Mouse (Mus musculus) midbrain, embryonic 13.5 days (tissue): ENCODE measurements around the gene Arap2. TPM values are rescaled to one million over a fixed set of nuclear protein-coding genes. Genes with fewer than 3 reads are reported as not detected.
"Not testable (repeated sequence)": the region's sequence is repeated elsewhere in the genome, so short reads cannot be mapped to it uniquely, and the experiment has no call there.

ENCODE experiments used
- ATAC-seq: fragments of 200-750 bp; cut with Nextera tagmentation; 2 replicates; pipeline ENCODE4 v1.8.0; 2017; ENCODE audit warnings: mild to moderate bottlenecking, moderate TSS enrichment, moderate library complexity
- H3K27ac ChIP-seq: fragments of 300-500 bp; sonication (generic); 2 replicates; pipeline ENCODE4 v1.5.1; 2015; ENCODE audit warnings: inconsistent platforms, mild to moderate bottlenecking, moderate library complexity
- H3K27me3 ChIP-seq: fragments of 300-500 bp; sonication (generic); 2 replicates; pipeline ENCODE4 v1.6.1; 2015; ENCODE audit warnings: mild to moderate bottlenecking, inconsistent platforms
- H3K36me3 ChIP-seq: fragments of 300-500 bp; sonication (generic); 2 replicates; pipeline ENCODE4 v1.6.1; 2015; ENCODE audit warnings: mild to moderate bottlenecking, inconsistent platforms
- H3K4me1 ChIP-seq: fragments of 300-500 bp; sonication (generic); replicated peaks from 2 replicates; pipeline ENCODE4 v1.6.1; 2015; ENCODE audit warnings: inconsistent platforms
- H3K4me2 ChIP-seq: fragments of 300-500 bp; sonication (generic); replicated peaks from 2 replicates; pipeline ENCODE4 v1.6.1; 2015; ENCODE audit warnings: moderate library complexity, mild to moderate bottlenecking, inconsistent platforms
- H3K4me3 ChIP-seq: fragments of 300-500 bp; sonication (generic); replicated peaks from 2 replicates; pipeline ENCODE4 v1.5.1; 2015; ENCODE audit warnings: mild to moderate bottlenecking, inconsistent platforms
- H3K9ac ChIP-seq: fragments of 300-500 bp; sonication (generic); replicated peaks from 2 replicates; pipeline ENCODE4 v1.6.1; 2015; ENCODE audit warnings: mild to moderate bottlenecking, inconsistent platforms
- H3K9me3 ChIP-seq: fragments of 300-500 bp; sonication (generic); 2 replicates; pipeline ENCODE4 v1.6.1; 2016; ENCODE audit warnings: mild to moderate bottlenecking, inconsistent platforms
- WGBS: fragments of 180-500 bp; shearing (Covaris S2); methylation state at CpG from one replicate; pipeline ENCODE4 v1.1.7; 2015; 5-methylcytosine and 5-hydroxymethylcytosine counted together
- polyA plus RNA-seq: library from polyadenylated mRNA; unstranded; fragments of >200 nt; fragmentation: Nextera tagmentation; extraction: Ambion mirVana; gene quantifications from 2 replicates; pipeline ENCODE4 v1.2.1, GENCODE M21; 2015

Arap2 gene
- polyA plus RNA-seq, 1 experiment from 2014 or later = 2.5 TPM

DNA sequence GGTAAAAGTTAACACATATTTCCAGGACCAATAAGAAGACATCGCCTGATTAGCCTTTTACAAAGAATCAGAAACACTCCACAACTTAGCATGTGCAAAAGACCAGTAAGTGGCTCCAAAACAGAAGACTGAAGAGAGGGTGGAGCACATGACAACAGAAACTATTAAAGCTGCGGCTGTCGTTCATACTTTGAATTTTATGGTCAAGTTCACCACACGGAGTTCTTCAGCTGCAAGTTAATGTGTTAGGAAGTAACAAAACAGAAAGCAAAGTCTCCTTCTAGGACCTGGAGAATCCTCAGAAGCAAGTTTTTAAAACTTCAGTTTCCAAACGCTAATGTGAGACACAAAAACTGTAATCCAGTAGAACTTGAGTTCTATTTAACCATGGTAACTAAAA is 1.8 kb downstream of the Arap2 start:
- no peak overlapping the region for H3K4me3 ChIP-seq
- no peaks in the 10 kb centered on the region for H3K9me3 ChIP-seq
- ATAC-seq = no peak
- H3K4me1 ChIP-seq = peaks cover 7% of the 10 kb centered on the region; the same call in 1 of the 2 replicates
- 80% methylated on average over 5 of the region's 5 CpGs for WGBS
- H3K36me3 ChIP-seq = no peaks in the 10 kb centered on the region
- no peak overlapping the region for H3K9ac ChIP-seq
- H3K27me3 ChIP-seq = peaks cover 11% of the 10 kb centered on the region
- no peak overlapping the region for H3K4me2 ChIP-seq
- H3K27ac ChIP-seq = no peak overlapping the region

DNA sequence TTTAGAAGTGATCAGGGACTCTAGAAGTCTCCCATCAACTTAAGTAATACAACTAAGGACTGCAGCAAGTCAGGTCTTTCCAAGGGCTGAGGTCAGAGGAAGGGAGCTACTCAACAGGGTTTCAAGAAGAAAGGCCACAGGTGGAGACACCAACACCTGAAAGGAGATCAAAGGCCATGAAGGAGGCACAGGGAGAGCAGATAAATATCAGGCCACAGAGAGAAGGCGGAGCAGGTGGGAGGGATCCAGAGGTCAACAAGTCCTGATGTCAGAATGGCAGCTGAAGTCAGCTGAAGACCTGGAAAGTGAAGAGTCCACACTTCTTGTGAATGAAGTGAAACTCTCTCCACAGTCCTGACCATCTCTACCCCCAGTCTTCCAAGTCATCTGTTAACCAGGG is 2.9 kb downstream of the Arap2 start:
- Histone ChIP-seq H3K4me3 (no peak overlapping the region), H3K4me1 (peaks cover 7% of the 10 kb centered on the region; the same call in 1 of the 2 replicates), H3K36me3 (no peaks in the 10 kb centered on the region), H3K4me2 (no peak overlapping the region), H3K9ac (no peak overlapping the region), H3K9me3 (no peaks in the 10 kb centered on the region), H3K27me3 (peaks cover 11% of the 10 kb centered on the region), H3K27ac (no peak overlapping the region)
- 96% methylated on average over 1 of the region's 1 CpGs for WGBS
- no peak for ATAC-seq

DNA sequence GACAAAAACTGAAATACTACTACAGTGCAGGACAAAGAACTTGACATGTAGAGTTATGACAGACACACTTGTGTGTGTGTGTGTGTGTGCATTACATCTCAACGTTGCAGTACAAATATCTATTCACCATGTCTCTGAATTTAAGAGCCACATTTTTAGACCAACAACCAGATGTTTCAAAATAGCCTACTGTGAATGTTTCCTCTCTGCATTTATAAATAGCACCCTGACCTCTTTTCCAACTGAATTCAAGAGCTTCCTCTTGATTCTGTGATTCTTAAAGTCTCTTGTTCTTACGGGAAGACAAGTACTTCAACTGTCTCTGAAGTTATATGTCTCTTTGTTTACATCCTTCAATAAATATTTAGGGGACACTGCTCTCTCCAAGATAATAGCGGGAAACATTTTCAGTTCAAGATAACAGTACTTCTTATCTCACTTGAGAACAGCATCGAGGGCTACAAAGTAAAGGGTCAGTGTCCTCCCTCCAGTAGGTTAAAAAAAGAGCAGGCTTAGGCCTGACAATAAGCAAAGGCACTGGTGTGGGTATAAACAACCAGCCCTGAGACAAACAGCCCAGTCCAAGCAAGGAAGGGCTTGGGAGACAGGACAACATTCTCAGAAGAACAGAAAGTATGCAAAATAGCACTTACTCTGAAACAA is 3.5 kb downstream of the Arap2 start:
- H3K4me2 ChIP-seq = no peak overlapping the region
- 80% methylated on average over 4 of the region's 4 CpGs for WGBS
- no peaks in the 10 kb centered on the region for H3K36me3 ChIP-seq
- H3K4me3 ChIP-seq = no peak overlapping the region
- peaks cover 7% of the 10 kb centered on the region; the same call in 1 of the 2 replicates for H3K4me1 ChIP-seq
- ATAC-seq = no peak
- H3K9ac ChIP-seq = no peak overlapping the region
- peaks cover 11% of the 10 kb centered on the region for H3K27me3 ChIP-seq
- no peaks in the 10 kb centered on the region for H3K9me3 ChIP-seq
- no peak overlapping the region for H3K27ac ChIP-seq

GRCm38 (mm10) chr5:62760791-62761504 is 5.0 kb downstream of the Arap2 start:
- no peak overlapping the region for H3K27ac ChIP-seq
- no peak for ATAC-seq

GRCm38 (mm10) chr5:62755808-62756527 is 10.0 kb downstream of the Arap2 start:
- H3K27ac ChIP-seq = no peak overlapping the region
- 85% methylated on average over 3 of the region's 3 CpGs for WGBS
- no peak overlapping the region for H3K9ac ChIP-seq
- no peaks in the 10 kb centered on the region for H3K4me1 ChIP-seq
- H3K9me3 ChIP-seq = no peaks in the 10 kb centered on the region
- H3K27me3 ChIP-seq = no peaks in the 10 kb centered on the region
- ATAC-seq = no peak
- no peak overlapping the region for H3K4me3 ChIP-seq
- no peak overlapping the region for H3K4me2 ChIP-seq
- H3K36me3 ChIP-seq = no peaks in the 10 kb centered on the region

More at GRCm38 (mm10) chr5:62760791-62761504, 5.0 kb downstream of the Arap2 start:
- Histone ChIP-seq H3K4me1 (peaks cover 3% of the 10 kb centered on the region; the same call in 1 of the 2 replicates), H3K9me3 (no peaks in the 10 kb centered on the region), H3K9ac (no peak overlapping the region), H3K4me3 (no peak overlapping the region), H3K4me2 (no peak overlapping the region), H3K36me3 (no peaks in the 10 kb centered on the region), H3K27me3 (peaks cover 2% of the 10 kb centered on the region; the same call in 1 of the 2 replicates)
- WGBS = 47% methylated on average over 5 of the region's 5 CpGs

GRCm38 (mm10) chr5:62752934-62753333 is 13.0 kb downstream of the Arap2 start:
- no peak overlapping the region for H3K4me3 ChIP-seq
- WGBS = 80% methylated on average over 3 of the region's 3 CpGs
- H3K36me3 ChIP-seq = no peaks in the 10 kb centered on the region
- H3K4me1 ChIP-seq = no peaks in the 10 kb centered on the region
- no peak for ATAC-seq
- H3K4me2 ChIP-seq = no peak overlapping the region
- H3K9me3 ChIP-seq = no peaks in the 10 kb centered on the region
- no peak overlapping the region for H3K27ac ChIP-seq
- H3K27me3 ChIP-seq = no peaks in the 10 kb centered on the region
- H3K9ac ChIP-seq = no peak overlapping the region

DNA sequence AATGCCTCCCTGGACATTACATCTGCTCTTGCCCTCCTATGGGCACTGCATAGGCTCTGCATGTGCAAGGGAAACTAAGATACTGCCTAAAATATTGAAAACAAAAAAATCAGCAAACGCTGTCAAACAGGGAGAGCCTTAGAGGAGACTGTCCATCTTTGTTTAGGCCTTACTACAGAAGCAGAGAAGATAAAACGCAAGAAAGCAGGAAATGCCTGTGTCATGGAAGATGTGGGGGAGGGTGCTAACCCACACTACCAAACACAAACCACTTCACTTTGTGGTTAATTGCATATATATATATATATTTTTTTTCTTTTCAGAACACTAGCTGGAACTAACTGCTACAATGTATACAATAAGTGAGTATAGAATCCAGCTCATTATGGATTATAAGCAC is 14.3 kb downstream of the Arap2 start:
- Histone ChIP-seq H3K4me2 (no peak overlapping the region), H3K27me3 (no peaks in the 10 kb centered on the region), H3K36me3 (no peaks in the 10 kb centered on the region), H3K9me3 (no peaks in the 10 kb centered on the region), H3K4me3 (no peak overlapping the region), H3K9ac (no peak overlapping the region), H3K27ac (no peak overlapping the region), H3K4me1 (no peaks in the 10 kb centered on the region)
- no peak for ATAC-seq
- WGBS = 44% methylated on average over 2 of the region's 2 CpGs

- 93% methylated on average over 2 of the region's 2 CpGs for WGBS
- Histone ChIP-seq H3K9me3 (no peaks in the 10 kb centered on the region), H3K4me3 (no peak overlapping the region), H3K27ac (no peak overlapping the region), H3K36me3 (no peaks in the 10 kb centered on the region), H3K4me2 (no peak overlapping the region), H3K9ac (no peak overlapping the region), H3K4me1 (no peaks in the 10 kb centered on the region), H3K27me3 (no peaks in the 10 kb centered on the region)
- ATAC-seq = no peak
Observed at GRCm38 (mm10) chr5:62748168-62748567, 17.8 kb downstream of the Arap2 start.

GRCm38 (mm10) chr5:62743220-62743922 is 22.6 kb downstream of the Arap2 start:
- H3K27ac ChIP-seq = no peak overlapping the region
- H3K4me3 ChIP-seq = no peak overlapping the region
- H3K9ac ChIP-seq = no peak overlapping the region
- 89% methylated on average over 9 of the region's 9 CpGs for WGBS
- no peaks in the 10 kb centered on the region for H3K27me3 ChIP-seq
- no peaks in the 10 kb centered on the region for H3K36me3 ChIP-seq
- no peak for ATAC-seq
- H3K9me3 ChIP-seq = no peaks in the 10 kb centered on the region
- no peak overlapping the region for H3K4me2 ChIP-seq
- H3K4me1 ChIP-seq = no peaks in the 10 kb centered on the region

GRCm38 (mm10) chr5:62739451-62740415 is 26.2 kb downstream of the Arap2 start:
- no peak for ATAC-seq
- H3K27ac ChIP-seq = no peak overlapping the region
- no peaks in the 10 kb centered on the region for H3K4me1 ChIP-seq
- 82% methylated on average over 9 of the region's 9 CpGs for WGBS
- H3K9ac ChIP-seq = no peak overlapping the region
- no peak overlapping the region for H3K4me3 ChIP-seq
- H3K27me3 ChIP-seq = no peaks in the 10 kb centered on the region
- H3K4me2 ChIP-seq = no peak overlapping the region
- H3K36me3 ChIP-seq = no peaks in the 10 kb centered on the region
- H3K9me3 ChIP-seq = no peaks in the 10 kb centered on the region

GRCm38 (mm10) chr5:62730573-62730972 is 35.4 kb downstream of the Arap2 start:
- H3K4me3 ChIP-seq, H3K4me2 ChIP-seq, ATAC-seq, H3K9me3 ChIP-seq, H3K27me3 ChIP-seq, H3K27ac ChIP-seq, H3K4me1 ChIP-seq, H3K9ac ChIP-seq, H3K36me3 ChIP-seq: not testable (repeated sequence)
- 94% methylated on average over 7 of the region's 7 CpGs for WGBS
